Mouse (Mus musculus): ENCODE results near the gene Slc16a13.
A peak's percentile ranks its signal among the peaks of the same experiment; 100 is the strongest.

The Slc16a13 gene

GRCm38 (mm10) chr11:70220731-70221602, at the start of gene Slc16a13:
TSS of gene Slc16a13 (minus strand) at chr11:70221064.
- no peak for DNase-seq (ENCODE audit: extremely low read depth, insufficient read length, low spot score)

- DNase-seq (ENCODE audit: extremely low read depth, insufficient read length, low spot score): no peak
These were observed 45.5 kb upstream of the Slc16a13 start for GRCm38 (mm10) chr11:70266405-70266804.

- DNase-seq (ENCODE audit: extremely low read depth, insufficient read length, low spot score): no peak
These were observed 45.0 kb upstream of the Slc16a13 start for GRCm38 (mm10) chr11:70265819-70266218.

DNA sequence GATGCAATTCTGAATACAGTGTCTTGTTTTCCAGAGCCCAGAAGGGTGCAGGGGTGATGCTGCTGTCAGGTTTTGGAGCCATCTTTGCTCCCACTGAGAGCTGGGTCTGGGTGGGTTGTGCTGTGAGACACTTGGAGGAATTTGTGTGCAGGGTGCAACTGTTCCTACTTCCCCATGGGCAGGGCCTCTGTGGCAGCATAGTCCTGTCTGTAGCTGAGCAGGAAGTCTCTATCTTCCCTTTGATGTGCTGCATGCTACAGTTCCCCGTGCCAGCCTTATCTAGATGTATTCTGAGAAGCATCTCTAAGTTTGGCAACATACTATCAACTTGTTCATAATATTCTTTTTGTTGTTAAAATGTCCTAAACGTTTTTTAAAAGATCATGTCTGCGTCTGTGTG, 44.4 kb upstream of the Slc16a13 start:
- no peak for DNase-seq (ENCODE audit: extremely low read depth, insufficient read length, low spot score)

DNA sequence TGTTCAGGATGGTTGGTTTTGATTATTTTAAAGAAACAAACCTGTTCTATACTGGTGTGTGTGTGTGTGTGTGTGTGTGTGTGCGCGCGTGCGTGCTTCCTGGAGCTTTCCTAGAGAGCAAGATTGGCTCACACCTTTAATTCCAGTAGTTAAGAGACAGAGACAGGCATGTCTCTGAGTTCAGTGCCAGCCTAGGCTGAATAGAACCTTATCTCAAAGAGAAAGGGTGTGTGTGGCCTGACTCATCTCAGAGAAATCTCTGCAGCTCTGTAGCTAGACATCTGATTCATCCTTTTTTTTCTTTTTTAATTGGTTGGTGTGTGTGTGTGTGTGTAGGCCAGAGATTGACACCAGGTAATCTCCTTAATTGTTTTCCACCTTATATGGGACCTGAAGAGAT, 38.2 kb upstream of the Slc16a13 start:
- DNase-seq (ENCODE audit: extremely low read depth, insufficient read length, low spot score): peak; percentile 14

GRCm38 (mm10) chr11:70254931-70255531, 34.2 kb upstream of the Slc16a13 start, which contains the start of gene Alox12:
TSS of gene Alox12 (minus strand) at chr11:70255353.
- DNase-seq (ENCODE audit: extremely low read depth, insufficient read length, low spot score): no peak

DNA sequence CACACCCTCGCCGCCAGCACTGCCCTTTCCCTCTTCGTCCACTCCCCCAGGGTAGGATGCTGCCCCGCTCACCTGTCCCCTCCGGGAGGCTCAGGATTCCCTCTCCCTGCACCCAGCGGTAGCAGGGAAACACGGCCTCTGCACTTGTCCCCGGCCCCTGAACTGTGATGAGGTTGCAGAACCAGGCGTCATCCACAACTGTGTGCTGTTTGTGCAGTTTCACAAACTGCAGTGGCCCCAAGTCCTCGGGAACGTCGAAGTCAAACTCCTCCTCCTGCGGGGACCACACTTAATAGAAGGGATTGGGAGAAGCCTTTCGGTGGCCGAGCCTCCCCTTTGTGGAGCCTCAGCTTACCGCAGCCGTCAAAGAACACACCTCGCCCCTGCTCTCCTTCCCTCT, 33.5 kb upstream of the Slc16a13 start:
- no peak for DNase-seq (ENCODE audit: extremely low read depth, insufficient read length, low spot score)

DNA sequence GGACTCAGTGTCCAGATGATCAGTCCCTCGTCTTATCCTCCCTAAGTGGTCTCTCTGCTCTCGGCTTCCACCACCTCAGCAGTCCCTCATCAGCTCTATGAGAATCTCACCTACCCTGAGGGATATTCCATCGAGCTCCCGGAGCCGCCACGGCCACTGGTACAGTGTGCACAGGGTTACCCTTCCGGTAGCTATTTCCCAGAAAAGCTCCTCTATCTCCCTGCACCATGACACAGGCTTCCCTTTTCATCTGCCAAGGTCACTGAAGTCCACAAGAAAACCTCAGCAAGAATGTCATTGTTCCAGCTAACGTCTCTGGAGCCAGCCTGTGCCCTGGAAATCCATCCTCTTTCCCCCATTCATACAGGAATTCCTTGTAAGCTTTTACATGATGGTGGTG, 31.0 kb upstream of the Slc16a13 start:
- DNase-seq (ENCODE audit: extremely low read depth, insufficient read length, low spot score): no peak

DNA sequence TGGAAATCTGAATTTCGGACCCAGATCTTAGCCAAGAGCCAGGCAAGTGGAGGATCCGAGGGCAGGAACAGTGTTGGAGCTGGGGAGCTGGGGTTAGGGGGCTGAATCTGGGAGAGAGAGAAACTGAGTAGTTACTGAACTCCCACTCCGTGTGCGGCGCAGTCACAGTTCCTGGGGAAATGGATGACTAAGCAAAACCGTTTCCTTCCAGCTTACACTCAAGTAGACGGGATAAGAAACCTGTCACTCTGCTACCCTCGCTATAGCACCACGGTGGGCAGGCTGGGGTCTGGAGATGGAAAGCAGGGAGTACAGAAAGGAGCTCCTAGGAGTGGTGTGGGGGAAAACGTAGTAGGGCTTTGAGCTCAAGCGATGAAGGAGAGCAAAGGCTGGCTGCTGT, 29.3 kb upstream of the Slc16a13 start:
- DNase-seq (ENCODE audit: extremely low read depth, insufficient read length, low spot score): no peak

GRCm38 (mm10) chr11:70247136-70247845, 26.4 kb upstream of the Slc16a13 start:
- no peak for DNase-seq (ENCODE audit: extremely low read depth, insufficient read length, low spot score)

DNA sequence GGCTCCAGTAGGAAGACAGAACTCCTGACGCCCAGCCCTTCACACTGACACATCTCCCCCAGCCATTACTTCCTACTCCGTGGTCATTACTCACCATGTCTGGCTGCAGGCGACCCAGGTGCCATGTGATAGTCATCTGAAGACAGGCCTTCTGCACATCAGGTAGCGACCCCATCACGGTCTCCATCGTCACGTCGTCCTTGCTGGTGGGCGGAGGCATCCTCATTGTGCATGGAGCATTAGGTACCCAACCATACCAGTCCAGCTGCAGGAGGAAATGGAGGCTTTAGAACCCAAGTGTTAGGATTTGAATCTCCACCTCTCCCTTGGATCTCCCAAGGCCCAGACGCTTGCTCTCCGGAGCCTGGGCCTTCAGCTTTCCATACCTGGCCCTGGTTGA, 21.7 kb upstream of the Slc16a13 start:
- DNase-seq (ENCODE audit: extremely low read depth, insufficient read length, low spot score): no peak

- DNase-seq (ENCODE audit: extremely low read depth, insufficient read length, low spot score): peak; percentile 85
These were observed 18.8 kb upstream of the Slc16a13 start, which contains the start of the genes Gm21988 and Rnasek for GRCm38 (mm10) chr11:70239541-70240279. TSS of gene Gm21988 (minus strand) at chr11:70239830. TSS of gene Rnasek (minus strand) at chr11:70239842.

- DNase-seq (ENCODE audit: extremely low read depth, insufficient read length, low spot score): no peak
These were observed 18.0 kb upstream of the Slc16a13 start for GRCm38 (mm10) chr11:70238591-70239440.

DNA sequence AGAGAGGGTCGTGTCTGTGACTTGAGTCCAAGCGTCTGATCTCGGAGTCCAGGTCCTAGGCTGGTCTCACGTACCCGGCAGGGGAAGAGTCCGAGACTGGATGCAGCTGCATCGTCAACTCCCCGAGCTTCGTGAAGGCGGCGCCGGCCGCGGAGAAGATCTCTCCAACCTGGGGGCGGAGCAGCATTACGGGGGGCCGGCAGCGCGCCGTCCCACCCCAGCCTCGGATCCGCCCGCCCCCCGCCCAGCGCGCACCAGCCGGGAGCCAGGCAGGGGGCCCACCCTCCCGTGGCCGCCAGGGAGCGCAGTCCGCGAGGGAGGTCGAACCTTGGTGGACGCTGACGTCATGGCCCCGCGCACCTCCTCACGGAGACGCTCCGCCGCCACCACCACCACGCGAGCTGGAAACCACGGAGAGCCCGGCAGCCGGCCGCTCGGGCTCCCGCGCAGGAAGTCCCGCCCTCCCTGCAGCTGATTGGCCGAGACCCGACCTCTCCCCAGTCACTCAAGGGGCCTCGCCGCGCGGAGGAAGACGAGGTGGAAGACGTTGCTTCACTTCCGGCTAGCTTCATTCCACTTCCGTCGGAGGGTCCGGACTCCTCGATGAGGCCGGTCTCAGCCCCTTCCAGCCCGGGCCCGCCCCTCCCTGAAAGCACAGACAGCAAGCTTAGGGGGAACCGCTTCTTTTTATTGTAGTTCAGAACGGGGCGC, 16.7 kb upstream of the Slc16a13 start, which contains the start of gene 0610010K14Rik:
Gene 0610010K14Rik, minus strand, starts transcription at position 458 of the 711 bp plus-strand sequence.
- peak; percentile 99 for DNase-seq (ENCODE audit: extremely low read depth, insufficient read length, low spot score)

- no peak for DNase-seq (ENCODE audit: extremely low read depth, insufficient read length, low spot score)
These were observed 15.9 kb upstream of the Slc16a13 start for GRCm38 (mm10) chr11:70236717-70237116.

DNA sequence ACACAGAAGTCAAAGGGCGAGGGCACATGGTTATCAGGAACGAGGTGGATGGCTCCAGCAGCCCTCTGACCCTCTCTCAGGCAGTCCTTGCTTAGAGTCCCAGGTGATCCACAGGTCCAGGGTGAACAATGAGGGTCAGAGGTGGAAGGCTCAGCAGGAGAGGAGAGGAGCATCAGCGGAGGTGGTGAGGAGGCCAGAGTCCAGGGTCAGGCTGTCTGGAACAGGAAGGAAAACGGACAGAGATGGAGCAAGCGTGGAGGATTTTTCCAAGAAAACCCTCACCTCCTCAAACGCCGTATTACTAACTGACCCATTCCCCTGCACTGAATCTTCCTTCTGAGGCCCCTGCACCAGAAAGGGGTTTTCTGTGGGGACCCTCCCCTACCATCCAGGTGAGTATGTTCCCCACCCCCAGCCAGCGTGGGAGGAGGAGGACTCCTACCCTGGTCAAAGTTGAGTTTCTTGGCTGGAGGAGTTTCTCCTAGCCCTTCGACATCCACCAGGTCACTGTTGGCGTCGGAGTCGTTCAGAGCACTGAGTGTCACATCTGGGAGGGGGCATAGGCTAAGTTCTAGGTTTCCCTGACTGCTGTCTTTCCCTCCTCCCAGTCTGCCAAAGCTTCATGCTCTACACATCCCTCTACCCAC, 14.5 kb upstream of the Slc16a13 start:
- no peak for DNase-seq (ENCODE audit: extremely low read depth, insufficient read length, low spot score)

DNA sequence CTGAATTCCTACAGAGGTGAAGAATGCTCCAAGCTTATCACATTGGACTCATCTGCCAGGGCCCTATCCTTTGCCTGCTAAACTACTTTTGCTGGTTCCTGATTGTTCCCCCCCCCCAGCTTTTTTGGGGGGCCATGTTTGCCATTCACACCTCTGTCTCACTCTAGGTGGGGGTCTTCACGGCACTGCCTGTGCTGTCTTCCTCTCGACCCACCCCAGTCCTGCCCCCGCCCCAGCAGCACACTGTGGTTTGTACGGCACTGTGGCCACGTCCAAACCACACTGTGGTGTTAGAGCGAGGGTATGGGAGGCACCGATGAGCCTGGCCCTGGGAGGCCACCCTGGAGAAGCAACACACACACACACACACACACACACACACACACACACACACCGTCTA, 13.6 kb upstream of the Slc16a13 start:
- DNase-seq (ENCODE audit: extremely low read depth, insufficient read length, low spot score): no peak

DNA sequence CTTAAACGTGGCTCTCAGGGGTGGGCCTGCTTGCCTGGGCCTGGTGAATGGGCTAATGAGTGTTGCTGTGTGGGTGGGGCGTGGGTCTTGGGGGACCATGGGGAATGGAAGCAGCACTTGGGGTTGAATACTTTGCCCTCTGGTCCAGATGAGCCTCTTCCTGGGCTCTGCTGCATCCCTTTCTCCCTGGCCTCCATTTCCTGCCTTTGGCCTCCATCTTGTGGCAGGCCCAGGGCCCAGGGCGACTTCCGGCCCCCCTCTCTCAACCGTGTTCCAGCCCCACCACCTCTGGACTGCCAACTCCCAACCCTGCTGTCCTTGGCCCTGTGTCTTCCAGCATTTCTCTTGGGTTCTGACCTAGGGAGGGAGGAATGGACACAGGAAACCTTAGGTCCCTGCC, 13.2 kb upstream of the Slc16a13 start:
- peak; percentile 53 for DNase-seq (ENCODE audit: extremely low read depth, insufficient read length, low spot score)
